8 mouse cellular contexts compared by ENCODE assay signal in the genomic region with DNA sequence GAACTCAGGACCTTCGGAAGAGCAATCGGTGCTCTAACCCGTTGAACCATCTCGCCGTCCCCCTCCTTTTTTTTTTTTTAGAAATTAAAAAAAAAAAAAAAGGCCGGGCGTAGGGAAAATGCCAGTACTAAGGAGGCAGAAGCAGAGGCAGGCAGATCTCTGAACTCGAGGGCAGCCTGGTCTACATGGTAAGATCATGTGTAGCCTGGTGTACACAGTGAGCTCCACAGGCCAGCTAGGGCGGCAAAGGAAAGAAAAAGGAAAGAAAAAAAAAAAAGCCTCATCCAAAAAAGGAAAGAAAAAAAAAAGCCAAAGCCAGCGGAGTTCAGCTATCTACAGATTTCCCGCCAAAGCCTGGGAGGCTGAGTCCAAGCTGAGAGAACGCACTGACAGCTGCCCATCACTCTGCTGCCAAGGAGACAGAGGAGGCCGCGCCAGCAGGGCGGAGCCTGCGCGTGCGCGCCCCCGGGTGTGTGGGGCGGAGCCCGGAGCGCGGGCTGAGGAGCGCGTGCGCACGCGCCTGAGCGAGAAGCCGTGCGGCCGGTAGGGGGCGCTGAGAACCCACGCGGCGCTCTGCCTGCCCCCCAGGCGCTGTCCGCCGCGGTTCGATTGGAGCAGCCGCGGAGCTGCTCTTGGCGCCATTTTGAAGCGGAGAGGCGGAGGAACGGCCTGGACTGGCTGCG. TPM values are rescaled to one million over a fixed set of nuclear protein-coding genes. Genes with fewer than 3 reads are reported as not detected.
DNase-seq lines count a peak whose midpoint lies in the region; ATAC-seq and TF ChIP-seq lines count a peak whose summit lies in the region.

A gene (plus strand): TSS at position 587 of the 683 bp plus-strand sequence.

- no peaks in the 10 kb centered on the region for H3K27me3 ChIP-seq in forebrain, embryonic 10.5 days (ENCODE audit: poor library complexity, severe bottlenecking)
- no peaks in the 10 kb centered on the region for H3K27me3 ChIP-seq in heart, embryonic 15.5 days
- no peaks in the 10 kb centered on the region for H3K27me3 ChIP-seq in liver, embryonic 14.5 days (ENCODE audit: control insufficient read depth, insufficient read depth, low read length)
- H3K27me3 ChIP-seq in neural tube, embryonic 11.5 days (ENCODE audit: control insufficient read depth, insufficient read depth, low read length), result no peaks in the 10 kb centered on the region
- H3K27me3 ChIP-seq in stomach, postnatal 0 days (ENCODE audit: control insufficient read depth, insufficient read depth, low read length), result no peaks in the 10 kb centered on the region

- peaks cover 7% of the 10 kb centered on the region for H3K36me3 ChIP-seq in forebrain, embryonic 10.5 days (replicated peaks)
- no peaks in the 10 kb centered on the region for H3K36me3 ChIP-seq in heart, embryonic 15.5 days
- H3K36me3 ChIP-seq in liver, embryonic 14.5 days (replicated peaks; ENCODE audit: control insufficient read depth, insufficient read depth, low read depth), result no peaks in the 10 kb centered on the region
- H3K36me3 ChIP-seq in neural tube, embryonic 11.5 days (ENCODE audit: control insufficient read depth, insufficient read depth, low read length), result no peaks in the 10 kb centered on the region
- H3K36me3 ChIP-seq in stomach, postnatal 0 days (ENCODE audit: control insufficient read depth, insufficient read depth, low read length), result no peaks in the 10 kb centered on the region

- peak; percentile 89 to 92 for DNase-seq in CD8-positive naive resting alpha-beta T cell, adult 2 months (ENCODE audit: low read depth in 2 of 2, low spot score in 2 of 2)
- DNase-seq in c-Kit-positive CD71-negative TER-119-negative erythroid progenitor cells, embryonic 14.5 days (ENCODE audit: low read depth), result peak; percentile 88
- peak; percentile 93 for DNase-seq in forebrain, embryonic 10.5 days (ENCODE audit: extremely low spot score, low spot score)
- peak; percentile 94 to 96 for DNase-seq in kidney, postnatal 25 days
- DNase-seq in liver, embryonic 14.5 days (ENCODE audit: low read depth in 3 of 3, low spot score in 3 of 3), result peak; percentile 91 to 93 (median 92)
- peak; percentile 98 for DNase-seq in neural tube, embryonic 11.5 days (ENCODE audit: low spot score)
- peak; percentile 96 for DNase-seq in stomach, postnatal 0 days (ENCODE audit: low spot score)

- H3K4me1 ChIP-seq in forebrain, embryonic 10.5 days, result peaks cover 18% of the 10 kb centered on the region
- peaks cover 7% of the 10 kb centered on the region for H3K4me1 ChIP-seq in heart, embryonic 15.5 days (replicated peaks)
- peaks cover 7 to 8% of the 10 kb centered on the region in 2 experiments for H3K4me1 ChIP-seq in liver, embryonic 14.5 days (replicated peaks; ENCODE audit: control insufficient read depth in 2 of 2, insufficient read depth in 2 of 2, low read length in 1 of 2)
- no peaks in the 10 kb centered on the region; the same call in 1 of the 2 replicates for H3K4me1 ChIP-seq in neural tube, embryonic 11.5 days (ENCODE audit: control insufficient read depth, insufficient read depth, low read length)
- no peaks in the 10 kb centered on the region for H3K4me1 ChIP-seq in stomach, postnatal 0 days (replicated peaks; ENCODE audit: control insufficient read depth, insufficient read depth)

- peak within 1 kb of the TSS; percentile 92 for H3K9ac ChIP-seq in heart, embryonic 15.5 days
- H3K9ac ChIP-seq in liver, embryonic 14.5 days (replicated peaks), result peak within 1 kb of the TSS; percentile 97
- peak within 1 kb of the TSS; percentile 98 for H3K9ac ChIP-seq in neural tube, embryonic 11.5 days (ENCODE audit: low read length)
- peak within 1 kb of the TSS; percentile 88 for H3K9ac ChIP-seq in stomach, postnatal 0 days (ENCODE audit: low read length)

- no peak for TF ChIP-seq EP300 in liver, embryonic 14.5 days (IDR thresholded peaks at IDR 0.05; ENCODE audit: low read depth)
- no peak for TF ChIP-seq EP300 in stomach, postnatal 0 days (optimal IDR thresholded peaks at IDR 0.05)

- H3K27ac ChIP-seq in forebrain, embryonic 10.5 days, result peak within 1 kb of the TSS; percentile 99
- peak within 1 kb of the TSS; percentile 95 for H3K27ac ChIP-seq in heart, embryonic 15.5 days
- peak within 1 kb of the TSS; percentile 59 for H3K27ac ChIP-seq in liver, embryonic 14.5 days
- peak within 1 kb of the TSS; percentile 96 for H3K27ac ChIP-seq in neural tube, embryonic 11.5 days (ENCODE audit: low read depth, low read length)
- peak within 1 kb of the TSS; percentile 92 for H3K27ac ChIP-seq in stomach, postnatal 0 days (replicated peaks)

- peak; percentile 94 for ATAC-seq in heart, embryonic 15.5 days (replicated peaks; ENCODE audit: insufficient number of reproducible peaks, insufficient read depth, low FRiP score, low read depth)
- ATAC-seq in liver, embryonic 14.5 days (ENCODE audit: insufficient read depth), result peak; percentile 96
- peak; percentile 96 for ATAC-seq in neural tube, embryonic 11.5 days (ENCODE audit: insufficient read depth, low FRiP score, low TSS enrichment)
- peak; percentile 98 for ATAC-seq in stomach, postnatal 0 days (ENCODE audit: low FRiP score, low TSS enrichment)

- no peaks in the 10 kb centered on the region for H3K9me3 ChIP-seq in forebrain, embryonic 10.5 days
- no peaks in the 10 kb centered on the region for H3K9me3 ChIP-seq in heart, embryonic 15.5 days (replicated peaks)
- no peaks in the 10 kb centered on the region for H3K9me3 ChIP-seq in liver, embryonic 14.5 days (ENCODE audit: control insufficient read depth, low read length)
- H3K9me3 ChIP-seq in neural tube, embryonic 11.5 days (ENCODE audit: control insufficient read depth, low read length), result no peaks in the 10 kb centered on the region
- H3K9me3 ChIP-seq in stomach, postnatal 0 days (ENCODE audit: control insufficient read depth, low read length), result no peaks in the 10 kb centered on the region

- WGBS in forebrain, embryonic 10.5 days, result 14% methylated on average over 49 of the region's 49 CpGs
- WGBS in heart, embryonic 15.5 days, result 12% methylated on average over 49 of the region's 49 CpGs
- 11% methylated on average over 49 of the region's 49 CpGs for WGBS in liver, embryonic 14.5 days (ENCODE audit: insufficient replicate concordance)
- WGBS in neural tube, embryonic 11.5 days, result 13% methylated on average over 49 of the region's 49 CpGs
- WGBS in stomach, postnatal 0 days, result 19% methylated on average over 34 of the region's 49 CpGs

- peak; percentile 84 for TF ChIP-seq CTCF in liver, embryonic 14.5 days (IDR thresholded peaks at IDR 0.05; ENCODE audit: low read depth)
- TF ChIP-seq CTCF in stomach, postnatal 0 days (IDR thresholded peaks at IDR 0.05; ENCODE audit: low read depth), result peak; percentile 84

- H3K4me3 ChIP-seq in forebrain, embryonic 10.5 days, result peak within 1 kb of the TSS; percentile 93
- H3K4me3 ChIP-seq in heart, embryonic 15.5 days, result peak within 1 kb of the TSS; percentile 98
- H3K4me3 ChIP-seq in liver, embryonic 14.5 days (ENCODE audit: insufficient read depth in 1 of 2, low read depth in 2 of 2, low read length in 2 of 2), result peak within 1 kb of the TSS; percentile 85 to 97
- peak within 1 kb of the TSS; percentile 96 for H3K4me3 ChIP-seq in neural tube, embryonic 11.5 days (ENCODE audit: low read depth, low read length)
- peak within 1 kb of the TSS; percentile 96 for H3K4me3 ChIP-seq in stomach, postnatal 0 days (ENCODE audit: low read depth, low read length)

- peak within 1 kb of the TSS; percentile 64 for H3K4me2 ChIP-seq in heart, embryonic 15.5 days
- peak within 1 kb of the TSS; percentile 83 for H3K4me2 ChIP-seq in liver, embryonic 14.5 days (ENCODE audit: low read depth)
- peak within 1 kb of the TSS; percentile 49 for H3K4me2 ChIP-seq in neural tube, embryonic 11.5 days (ENCODE audit: low read depth)
- peak within 1 kb of the TSS; percentile 65 for H3K4me2 ChIP-seq in stomach, postnatal 0 days (replicated peaks; ENCODE audit: low read depth)

RNA-seq across cellular contexts. Expression of the gene that starts here (rescaled TPM):
- 39.4 and 42.3 TPM in 2 replicates for polyA plus RNA-seq in forebrain, embryonic 10.5 days (2016; fragmentation: Nextera tagmentation; extraction: Ambion mirVana)
- polyA plus RNA-seq in heart, embryonic 15.5 days (2015; fragmentation: Nextera tagmentation; extraction: Ambion mirVana), result 16.0 and 23.8 TPM in 2 replicates
- 5.2 and 7.0 TPM in 2 replicates for polyA plus RNA-seq in liver, embryonic 14.5 days (2012; rRNA removed)
- polyA plus RNA-seq in liver, embryonic 14.5 days (2014; fragmentation: Nextera tagmentation; extraction: Ambion mirVana), result 10.8 and 11.0 TPM in 2 replicates
- 47.7 and 48.5 TPM in 2 replicates for polyA plus RNA-seq in neural tube, embryonic 11.5 days (2014; fragmentation: Nextera tagmentation; extraction: Ambion mirVana)
- 8.3 and 9.1 TPM in 2 replicates for polyA plus RNA-seq in stomach, postnatal 0 days (2015; fragmentation: Nextera tagmentation; extraction: Ambion mirVana)

Comparison
In these comparisons a context has a peak if more than half of its experiments do, and no peak if none do; other contexts are left out.
1. Peak in every context shown above with its lines: DNase-seq, ATAC-seq, H3K4me3 ChIP-seq and H3K27ac ChIP-seq.